In genomic region chr16:24756141-24756540, GRCm38 (mm10) we compare ENCODE assay signal across 20 mouse cellular contexts.
"Had no signal": no experiment of that assay in that cellular context is flagged by ENCODE, and none has a peak within 500 bp of the region (broad histone marks: within the 10 kb centered on the region; RNA-seq: fewer than 3 reads in every experiment).

No protein-coding gene starts in this region.

- H3K27ac ChIP-seq: kidney, embryonic 15.5 days; left cerebral cortex, adult 2 months; liver, embryonic 14.5 days; neural tube, embryonic 12.5 days; neural tube, embryonic 15.5 days; stomach, embryonic 15.5 days had no signal

- H3K9me3 ChIP-seq: kidney, embryonic 15.5 days; neural tube, embryonic 12.5 days; neural tube, embryonic 15.5 days; stomach, embryonic 15.5 days had no signal

- H3K27me3 ChIP-seq: kidney, embryonic 15.5 days; neural tube, embryonic 12.5 days; neural tube, embryonic 15.5 days; stomach, embryonic 15.5 days had no signal

- H3K4me2 ChIP-seq: kidney, embryonic 15.5 days; liver, embryonic 11.5 days; midbrain, embryonic 11.5 days; neural tube, embryonic 12.5 days; neural tube, embryonic 15.5 days; stomach, embryonic 15.5 days had no signal

- H3K4me1 ChIP-seq: kidney, embryonic 15.5 days; neural tube, embryonic 12.5 days; neural tube, embryonic 15.5 days; stomach, embryonic 15.5 days had no signal

- H3K4me3 ChIP-seq: kidney, embryonic 15.5 days; left cerebral cortex, adult 2 months; neural tube, embryonic 12.5 days; neural tube, embryonic 15.5 days; stomach, embryonic 15.5 days had no signal

- DNase-seq: kidney, adult 11 months; kidney, adult 8-10 months; kidney, postnatal 10 days; kidney, postnatal 36 days; layer of hippocampus, postnatal 36 days; lung, adult 18-20 months; lung, postnatal 4 days; midbrain, embryonic 14.5 days; right cerebral cortex, adult 18-20 months; right cerebral cortex, postnatal 25 days; spleen, adult 18-20 months; thymus, postnatal 25 days had no signal

- H3K9ac ChIP-seq: kidney, embryonic 15.5 days; liver, embryonic 14.5 days; neural tube, embryonic 12.5 days; neural tube, embryonic 15.5 days; stomach, embryonic 15.5 days had no signal

- H3K36me3 ChIP-seq: kidney, embryonic 15.5 days; neural tube, embryonic 12.5 days; neural tube, embryonic 15.5 days; stomach, embryonic 15.5 days had no signal
